Mouse (Mus musculus) left cerebral cortex, postnatal 14 days (tissue): Measurements from ENCODE around the gene Ubxn6. TPM values are rescaled to one million over a fixed set of nuclear protein-coding genes. Genes with fewer than 3 reads are reported as not detected.
"Not testable (repeated sequence)": the region's sequence is repeated elsewhere in the genome, so short reads cannot be mapped to it uniquely, and the experiment has no call there.

Experiments
- DNase-seq, 2 experiments: peaks; one replicate each; pipeline ENCODE4 v3.0.0; 2021 to 2022; ENCODE audit warnings: low spot score in 2 of 2, mixed read lengths in 1 of 2
- intact Hi-C: fragments of 180-260 bp; cut with DNase I; formaldehyde crosslinking; loops from one replicate; pipeline ENCODE4 v1.15.1; 2025
- long read RNA-seq, 2 experiments: library from polyadenylated mRNA; stranded (forward); transcript quantifications; one replicate each; pipeline ENCODE4 v2.0.0; 2021
- total RNA-seq, 2 experiments: library from RNA; stranded (reverse); gene quantifications; 2 replicates each; pipeline ENCODE4 v1.2.3; 2021

Ubxn6 gene
- total RNA-seq, result 10 to 100 TPM; 74.4 to 89.6 TPM
- long read RNA-seq, experiment 1, transcript Ubxn6-201 (11 exons, 2,949 nt), result major isoform, 114 of 126 reads
- long read RNA-seq, experiment 1, partial matches to known transcripts, result 6 of 126 reads
- long read RNA-seq, experiment 1, other reads (novel, unspliced or antisense), result 6 of 126 reads
- long read RNA-seq, experiment 2, transcript Ubxn6-201 (11 exons, 2,949 nt), result major isoform, 98 of 112 reads
- long read RNA-seq, experiment 2, partial matches to known transcripts, result 1 of 112 reads
- long read RNA-seq, experiment 2, other reads (novel, unspliced or antisense), result 12 of 112 reads

DNA sequence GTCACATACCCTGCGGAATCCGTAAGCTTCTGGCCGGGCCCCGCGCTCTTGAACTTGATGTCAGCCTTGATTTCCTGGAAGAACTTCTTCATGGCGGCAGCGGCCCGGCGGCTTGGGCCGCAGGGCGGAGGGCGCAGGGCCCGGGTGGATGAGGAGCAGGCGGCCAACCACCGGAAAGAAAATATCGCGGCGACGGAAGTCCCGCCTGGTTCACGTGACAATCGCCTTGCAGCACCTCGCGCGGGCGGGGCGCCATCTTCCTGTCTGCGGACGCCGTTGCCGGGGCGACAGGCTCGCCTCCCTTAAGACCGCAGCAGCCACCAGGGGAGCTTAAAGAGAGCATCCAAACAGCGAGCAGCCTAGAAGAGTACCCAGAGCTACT lies at the start of gene Ubxn6:
Gene Ubxn6, minus strand, starts transcription at position 202 of the 382 bp plus-strand sequence.
- DNase-seq, result peak; percentile 98 to 99
- intact Hi-C loops, result loop anchor here (5.0 kb wide), 1 partner anchor 33 kb away; the partner anchor contains the start of gene Chaf1a

DNA sequence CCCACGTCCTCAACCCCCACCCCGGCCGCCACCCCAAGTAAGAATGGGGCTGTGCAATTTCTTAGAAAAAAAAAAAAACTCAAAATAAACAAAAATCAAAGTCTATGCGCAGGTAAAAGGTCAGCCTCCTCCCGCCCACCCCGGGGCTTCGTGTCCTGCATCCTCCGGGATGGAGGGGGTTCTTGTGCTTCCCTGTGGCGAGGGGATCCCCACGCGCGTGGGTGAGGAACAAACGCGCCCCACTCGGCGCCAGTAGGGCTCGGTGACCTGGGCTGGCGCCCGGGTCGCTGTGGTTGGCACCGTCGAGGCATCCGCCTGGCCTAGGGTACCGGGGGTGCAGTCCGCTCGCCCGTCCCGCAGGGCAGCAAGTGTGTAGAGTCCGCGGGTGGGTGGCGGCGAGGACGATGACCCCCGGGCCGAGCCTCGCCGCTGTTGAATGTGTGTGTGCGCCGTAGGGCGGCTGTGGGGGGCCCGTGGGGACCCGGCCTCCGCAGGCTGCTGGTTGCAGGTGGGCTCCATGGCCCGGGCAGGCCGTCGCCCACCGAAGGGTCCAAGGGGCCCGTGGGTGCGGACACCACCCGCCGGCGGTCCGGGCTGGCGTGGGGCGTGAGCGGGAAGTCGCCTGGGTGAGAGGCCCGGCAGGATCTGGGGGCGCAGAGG lies 49.0 kb upstream of the Ubxn6 start:
- intact Hi-C loops, result no loop called here

DNA sequence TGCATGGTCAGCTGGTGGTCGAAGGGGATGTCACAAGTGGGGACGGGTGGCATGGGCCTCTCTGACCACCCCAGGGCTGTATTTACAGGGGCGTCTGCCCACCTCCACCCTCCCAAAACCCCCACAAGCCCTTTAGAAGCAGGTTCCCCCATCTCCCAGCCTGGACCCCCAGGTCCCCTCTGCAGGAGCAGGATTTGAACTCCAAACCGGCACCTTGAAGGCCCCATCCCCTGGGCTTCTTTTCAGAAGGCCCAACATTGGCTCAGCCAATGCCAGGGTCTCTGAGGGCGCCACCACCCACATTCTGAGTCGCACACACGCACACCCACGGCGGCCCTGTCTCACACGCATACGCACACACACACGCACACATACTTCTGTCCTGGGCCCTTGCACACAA lies 48.3 kb upstream of the Ubxn6 start:
- no peak for DNase-seq
- intact Hi-C loops, result no loop called here

More for the DNA sequence above, 49.0 kb upstream of the Ubxn6 start:
- DNase-seq, result no peak

DNA sequence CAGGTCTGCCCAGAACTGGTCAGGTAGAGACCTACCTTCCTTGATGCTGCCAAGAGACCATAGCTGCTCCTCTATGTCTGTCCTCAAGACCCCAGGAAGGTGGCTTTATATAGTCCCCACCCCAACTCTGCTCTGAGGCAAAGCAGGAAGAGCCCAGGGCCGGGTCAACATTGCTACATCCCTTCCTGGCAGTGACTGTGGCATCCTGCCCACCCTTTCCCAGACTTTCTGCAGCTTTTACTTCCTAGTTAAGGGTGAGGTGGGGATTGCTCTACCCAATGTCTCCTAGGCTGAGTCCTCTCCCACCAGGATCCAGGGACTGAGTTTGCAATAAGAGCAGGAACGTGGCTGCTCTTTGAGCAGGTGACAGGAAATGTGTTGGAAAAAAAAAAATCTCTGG lies 47.0 kb upstream of the Ubxn6 start, which contains the start of gene Lrg1:
Gene Lrg1, minus strand, starts transcription at position 176 of the 400 bp plus-strand sequence.
- no peak for DNase-seq
- intact Hi-C loops, result no loop called here

DNA sequence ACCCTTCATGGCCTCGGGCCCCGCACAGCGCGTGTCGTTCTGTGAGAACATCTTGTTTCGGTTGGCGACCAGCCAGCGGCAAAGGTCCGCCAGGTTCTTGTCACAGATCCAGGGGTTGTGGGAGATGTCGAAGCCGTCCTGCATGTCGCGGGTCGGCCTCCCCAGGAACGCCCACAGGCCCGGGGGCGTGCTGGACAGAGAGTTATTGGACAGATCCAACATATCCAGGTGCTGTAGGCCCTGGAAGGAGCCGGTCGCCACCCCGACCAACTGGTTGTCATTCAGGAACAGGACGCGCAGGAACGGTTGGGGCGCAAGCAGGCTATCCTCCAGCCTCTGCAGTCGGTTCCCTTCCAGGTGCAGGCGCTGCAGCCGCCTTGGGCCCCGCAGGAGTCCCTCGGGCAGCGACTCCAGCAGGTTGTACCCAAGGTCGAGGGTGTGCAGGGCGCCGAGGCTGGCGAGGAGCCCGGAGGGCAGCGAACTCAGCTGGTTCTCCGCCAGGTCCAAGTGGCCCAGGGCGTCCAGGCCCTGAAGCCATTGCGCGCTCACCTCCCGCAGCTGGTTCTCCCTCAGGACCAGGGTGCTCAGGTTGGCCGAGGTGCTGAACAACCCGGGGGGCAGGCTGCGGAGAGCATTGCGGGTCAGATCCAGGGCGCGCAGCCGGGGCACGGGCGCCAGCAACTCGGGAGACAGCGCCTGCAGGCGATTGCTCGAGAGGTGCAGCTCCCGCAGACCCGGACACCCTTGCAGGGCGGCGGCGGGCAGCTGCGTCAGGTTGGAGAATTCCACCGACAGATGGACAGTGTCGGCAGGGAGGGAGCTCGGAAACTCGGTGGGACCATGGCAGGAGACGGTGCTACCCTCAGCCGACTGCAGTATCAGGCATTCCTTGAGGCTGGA lies 45.4 kb upstream of the Ubxn6 start:
- peak in 1 of 2 experiments; percentile 50 for DNase-seq
- intact Hi-C loops, result no loop called here

DNA sequence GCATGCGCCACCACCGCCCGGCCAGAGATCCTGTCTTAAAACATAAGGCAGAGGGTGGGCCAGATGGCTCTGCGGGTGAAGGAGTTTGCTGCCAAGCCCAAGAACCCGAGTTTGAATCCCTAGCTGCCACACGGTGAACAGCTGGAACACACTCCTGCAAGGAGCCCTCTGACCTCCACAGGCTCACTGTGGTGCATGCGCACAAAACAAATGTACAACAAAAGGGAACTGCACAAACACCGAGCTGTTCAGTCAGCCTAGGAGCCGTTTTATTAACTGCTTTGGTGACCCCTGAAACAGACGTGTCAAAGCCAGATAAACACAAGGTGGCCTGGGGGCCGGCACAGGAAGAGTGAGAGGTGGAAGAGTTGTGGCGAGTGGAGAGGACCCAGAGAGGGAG lies 44.6 kb upstream of the Ubxn6 start:
- intact Hi-C loops, result no loop called here
- no peak for DNase-seq

DNA sequence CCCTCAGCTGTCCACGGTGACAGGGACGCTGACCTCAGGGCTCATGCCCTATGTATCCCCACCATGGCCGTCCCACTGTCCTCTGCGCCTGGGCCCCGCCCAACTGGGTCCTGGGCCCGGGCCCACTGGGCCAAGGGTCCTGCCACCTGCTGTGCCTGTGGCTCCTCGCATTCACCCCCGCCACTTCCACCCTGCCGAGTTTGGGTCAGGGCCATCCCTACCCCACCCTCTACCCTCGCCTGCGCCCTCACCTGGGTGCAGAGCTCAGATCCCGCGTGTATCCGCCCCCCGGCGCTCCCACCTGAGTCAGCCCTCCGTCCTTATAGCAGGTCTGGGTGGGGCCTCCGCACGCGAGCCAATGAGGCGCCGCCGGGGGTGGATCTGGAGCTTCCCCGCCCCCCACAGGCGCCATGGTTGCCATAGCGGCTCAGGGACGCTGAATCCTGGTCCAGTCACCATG lies 42.5 kb upstream of the Ubxn6 start, which contains the start of gene Plin5:
Gene Plin5, minus strand, starts transcription at position 346 of the 460 bp plus-strand sequence.
- DNase-seq, result peak; percentile 53 to 64
- intact Hi-C loops, result no loop called here

DNA sequence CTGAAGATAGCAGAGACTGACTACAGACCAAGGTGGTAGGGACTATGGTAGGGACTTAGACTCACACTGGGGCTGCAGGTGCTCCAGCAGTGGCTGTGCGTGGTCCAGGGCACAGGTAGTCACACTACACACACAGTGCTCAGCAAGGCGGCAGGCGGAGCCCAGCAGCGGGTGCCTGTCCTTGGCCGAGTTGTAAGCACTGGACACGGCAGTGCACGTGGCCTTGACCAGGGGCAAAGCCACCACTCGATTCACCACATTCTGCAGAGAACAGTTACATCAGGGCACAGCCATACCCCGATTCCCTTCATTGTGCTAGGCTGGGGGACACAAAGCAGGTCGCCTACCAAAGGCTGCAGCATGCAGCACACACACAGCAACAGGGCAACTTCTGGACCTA lies 41.4 kb upstream of the Ubxn6 start:
- intact Hi-C loops, result no loop called here
- no peak for DNase-seq

DNA sequence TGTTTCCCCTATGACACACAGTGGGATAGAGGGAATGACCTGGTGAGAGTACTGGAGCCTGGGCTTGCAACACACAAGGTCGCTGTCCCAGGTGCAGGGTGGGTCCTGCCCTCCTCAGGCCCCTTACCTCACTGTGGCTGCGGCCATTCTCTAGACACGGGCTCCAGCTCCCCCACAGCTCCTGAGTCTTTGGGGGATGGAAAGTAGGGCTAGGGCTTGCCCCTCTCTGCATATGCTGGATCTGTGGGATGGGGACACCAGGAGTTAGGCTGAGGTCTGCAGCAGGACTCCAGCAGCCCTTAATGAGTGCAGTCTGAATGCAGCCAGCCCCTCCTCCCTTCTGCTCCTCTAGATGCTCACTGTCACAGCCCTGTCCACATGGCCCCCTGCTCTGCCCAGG lies 37.9 kb upstream of the Ubxn6 start:
- DNase-seq, result no peak
- intact Hi-C loops, result no loop called here

DNA sequence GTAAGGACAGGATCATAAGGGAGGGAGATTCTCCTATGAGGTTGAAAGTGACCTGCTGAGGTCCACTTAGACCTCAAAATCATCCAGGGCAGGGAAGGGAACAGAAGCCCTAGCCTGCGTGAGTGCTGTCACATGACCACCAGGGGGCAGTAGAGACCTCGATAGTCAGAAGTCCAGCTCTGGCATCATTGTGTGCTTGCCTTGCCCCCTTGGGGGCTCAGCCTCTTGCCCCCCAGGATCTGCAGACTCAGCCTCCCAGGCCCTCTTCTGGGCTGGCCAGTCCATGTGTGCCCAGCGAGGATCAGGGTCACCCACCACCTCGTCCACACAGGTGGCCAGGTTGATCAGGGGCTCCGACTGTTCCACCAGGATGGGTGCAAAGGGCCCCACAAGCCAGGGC lies 37.0 kb upstream of the Ubxn6 start:
- peak; percentile 64 to 75 for DNase-seq
- intact Hi-C loops, result no loop called here

DNA sequence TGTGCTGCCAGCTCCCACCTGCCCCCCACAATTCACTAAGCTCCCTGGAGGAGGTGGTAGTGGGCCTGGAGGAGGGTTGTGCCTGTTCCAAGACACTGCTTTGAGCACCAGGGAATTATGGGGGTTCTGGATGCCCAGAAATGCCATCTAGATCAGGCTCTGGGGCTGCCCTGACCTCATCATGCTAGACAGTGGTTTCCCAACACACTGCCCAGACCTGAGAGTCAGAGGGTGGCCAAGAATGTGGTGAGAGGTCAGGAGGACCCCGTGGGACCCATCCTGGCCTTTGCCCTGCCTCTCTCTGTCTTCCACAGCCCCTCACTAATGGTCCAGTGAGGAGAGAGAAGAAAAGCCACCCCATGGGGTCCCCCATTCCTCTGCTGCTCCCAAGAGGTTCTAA lies 36.2 kb upstream of the Ubxn6 start:
- intact Hi-C loops, result no loop called here

DNA sequence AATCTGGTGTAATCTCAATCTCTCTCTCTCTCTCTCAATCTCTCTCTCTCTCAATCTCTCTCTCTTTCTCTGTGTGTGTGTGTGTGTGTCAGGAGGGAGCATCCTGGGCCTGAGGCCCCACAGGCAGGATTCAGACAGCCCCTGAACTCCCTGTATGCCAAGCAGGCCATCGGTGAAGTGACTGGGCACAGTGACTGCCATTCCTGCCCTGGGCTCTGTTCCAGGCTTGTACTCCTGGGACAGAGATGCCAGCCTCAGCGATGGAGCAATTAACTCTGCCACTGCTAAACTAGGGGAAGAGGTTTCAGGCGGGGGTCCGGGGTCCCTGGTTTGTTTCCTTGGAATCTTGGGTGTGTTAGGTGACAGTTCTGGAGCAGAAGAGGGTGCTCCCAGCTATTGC lies 35.7 kb upstream of the Ubxn6 start:
- intact Hi-C loops, result no loop called here
- DNase-seq, result peak in 1 of 2 experiments; percentile 39

More for the DNA sequence above, 36.2 kb upstream of the Ubxn6 start:
- no peak for DNase-seq

DNA sequence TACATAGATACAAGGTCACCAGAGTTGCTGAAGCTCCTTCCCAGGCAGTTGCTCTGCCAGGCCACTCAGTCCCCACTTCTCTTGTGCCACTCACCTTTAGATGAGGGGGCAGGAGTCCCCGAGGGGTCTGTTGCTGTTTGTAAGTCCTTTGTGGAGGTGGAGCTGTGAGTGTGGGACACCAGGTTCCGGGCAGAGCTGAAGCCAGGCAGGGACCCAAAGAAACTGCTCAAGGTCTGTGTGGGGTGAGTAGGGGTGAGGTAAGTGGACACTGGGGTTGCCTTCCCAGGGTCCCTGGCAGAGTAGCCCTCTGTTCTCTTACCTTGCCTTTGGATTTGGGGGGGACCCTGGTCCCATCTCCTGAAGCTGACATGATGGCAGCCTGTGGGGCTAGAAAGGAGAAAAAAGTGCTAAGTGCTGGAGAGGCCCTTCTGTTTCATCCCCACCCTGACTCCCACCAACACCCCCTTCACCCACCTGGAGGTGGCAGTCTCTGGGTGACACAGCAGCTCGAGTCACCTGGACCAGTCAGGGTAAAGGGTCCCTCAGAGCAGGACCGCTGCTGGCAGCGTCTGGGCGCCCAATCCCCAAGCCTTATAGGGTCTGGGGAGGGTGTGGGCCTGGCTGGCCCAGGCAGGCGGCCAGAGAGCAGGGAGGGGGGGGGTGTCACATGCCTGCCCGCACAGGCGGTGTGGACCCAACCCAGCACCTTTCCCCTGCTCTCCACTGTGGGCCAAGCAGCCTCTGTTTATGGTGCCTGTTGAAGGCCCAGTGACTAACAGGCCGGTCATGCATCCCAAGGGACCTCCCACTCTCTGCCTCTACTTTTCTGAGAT lies 34.6 kb upstream of the Ubxn6 start, which contains the start of gene Plin4:
Gene Plin4, minus strand, starts transcription at position 585 of the 833 bp plus-strand sequence.
- no peak for DNase-seq
- intact Hi-C loops, result no loop called here

DNA sequence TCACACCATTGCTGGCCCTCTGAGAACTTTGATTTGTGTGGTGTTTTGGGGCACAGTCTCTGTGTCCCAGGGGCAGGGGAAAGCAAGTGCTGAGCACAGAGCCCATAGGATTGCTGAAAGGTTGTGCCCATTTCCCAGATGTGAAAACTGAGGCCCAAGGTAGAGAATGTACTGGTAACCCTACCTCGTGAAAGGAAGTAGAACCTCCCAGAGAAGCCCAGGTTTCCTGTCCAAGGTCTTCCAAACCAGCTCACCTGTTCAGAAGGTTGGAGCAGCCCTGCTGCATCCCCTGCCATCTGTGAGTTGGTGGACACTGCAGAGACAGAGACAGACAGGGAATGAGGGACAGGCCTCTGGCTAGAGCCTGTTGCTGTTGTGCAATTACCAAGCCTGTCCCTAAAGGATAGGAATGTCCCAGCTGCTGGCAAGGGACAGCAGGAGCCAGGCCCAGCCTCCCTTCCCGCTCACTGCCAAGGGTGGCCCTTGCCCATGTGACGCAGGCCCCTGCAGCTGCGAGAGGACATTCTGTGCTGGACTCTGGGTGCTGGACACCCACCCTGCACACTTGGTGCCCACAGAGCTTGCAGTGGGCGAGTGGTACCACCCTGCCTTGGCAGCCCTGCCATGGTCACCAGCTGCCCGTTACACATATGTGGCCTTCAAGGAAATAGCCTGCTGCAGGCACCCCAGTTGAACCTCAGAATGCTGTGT lies 33.7 kb upstream of the Ubxn6 start:
- intact Hi-C loops, result no loop called here
- peak; percentile 61 to 86 for DNase-seq

DNA sequence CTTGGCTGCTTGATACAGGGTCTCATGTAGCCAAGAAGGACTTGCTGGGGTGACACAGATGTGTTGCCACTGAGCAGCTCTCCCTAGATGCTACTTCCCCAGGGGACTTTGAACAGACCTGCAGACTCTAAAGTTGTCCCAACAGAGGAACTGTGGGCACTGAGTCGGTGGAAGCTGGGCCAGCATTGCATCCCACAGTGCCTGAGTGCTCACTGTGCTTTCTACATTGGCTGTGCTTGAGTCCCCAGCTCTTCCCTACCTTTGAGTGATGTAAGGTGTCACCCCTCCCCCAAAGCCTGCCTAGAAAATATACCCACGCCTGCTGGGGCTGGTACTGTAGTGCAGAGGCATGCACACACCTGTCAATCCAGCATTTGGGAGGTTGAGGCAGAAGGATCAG lies 32.9 kb upstream of the Ubxn6 start:
- DNase-seq, result no peak
- intact Hi-C loops, result no loop called here

DNA sequence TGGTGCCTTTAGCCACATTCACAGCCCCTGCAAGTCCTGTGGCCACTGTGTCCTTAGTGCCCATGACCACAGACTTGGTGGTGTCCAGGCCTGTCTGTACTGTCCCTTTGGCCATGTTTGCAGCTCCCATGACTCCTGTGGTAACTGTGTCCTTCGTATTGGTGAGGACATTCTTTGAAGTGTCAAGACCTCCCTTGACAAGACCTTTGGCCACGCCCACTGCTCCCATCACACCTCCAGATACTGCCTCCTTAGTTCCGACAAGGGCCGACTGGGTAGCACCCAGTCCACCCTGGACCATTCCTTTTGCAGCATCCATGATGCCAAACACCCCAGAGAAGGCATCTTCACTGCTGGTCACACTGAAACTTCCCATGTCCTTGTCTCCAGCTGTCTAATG lies 32.2 kb upstream of the Ubxn6 start:
- no peak for DNase-seq
- intact Hi-C loops, result no loop called here

DNA sequence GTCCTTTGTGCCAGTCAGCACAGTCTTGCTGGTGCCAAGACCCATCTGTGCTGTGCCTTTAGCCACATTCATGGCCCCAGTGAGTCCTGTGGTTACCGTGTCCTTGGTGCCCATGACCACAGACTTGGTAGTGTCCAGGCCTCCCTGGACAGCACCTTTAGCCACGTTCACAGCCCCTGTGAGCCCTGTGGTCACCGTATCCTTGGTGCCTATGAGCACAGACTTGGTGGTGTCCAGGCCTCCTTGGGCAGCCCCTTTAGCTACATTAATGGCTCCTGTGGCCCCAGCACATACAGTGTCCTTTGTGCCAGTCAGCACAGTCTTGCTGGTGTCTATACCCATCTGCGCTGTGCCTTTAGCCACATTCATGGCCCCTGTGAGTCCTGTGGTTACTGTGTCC lies 31.6 kb upstream of the Ubxn6 start:
- intact Hi-C loops, DNase-seq: not testable (repeated sequence)

DNA sequence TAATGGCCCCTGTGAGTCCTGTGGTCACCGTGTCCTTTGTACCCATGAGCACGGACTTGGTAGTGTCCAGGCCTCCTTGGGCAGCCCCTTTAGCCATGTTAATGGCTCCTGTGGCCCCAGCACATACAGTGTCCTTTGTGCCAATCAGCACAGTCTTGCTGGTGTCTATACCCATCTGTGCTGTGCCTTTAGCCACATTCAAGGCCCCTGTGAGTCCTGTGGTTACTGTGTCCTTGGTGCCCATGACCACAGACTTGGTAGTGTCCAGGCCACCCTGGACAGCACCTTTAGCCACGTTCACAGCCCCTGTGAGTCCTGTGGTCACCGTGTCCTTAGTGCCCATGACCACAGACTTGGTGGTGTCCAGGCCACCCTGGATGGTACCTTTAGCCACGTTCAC lies 30.0 kb upstream of the Ubxn6 start:
- DNase-seq, intact Hi-C loops: not testable (repeated sequence)
